Mouse (Mus musculus) liver, postnatal 0 days (tissue): ENCODE data around the gene Hoxa6. TPM values are rescaled to one million over a fixed set of nuclear protein-coding genes. Genes with fewer than 3 reads are reported as not detected.
A peak's percentile ranks its signal among the peaks of the same experiment; 100 is the strongest.

Source experiments
- ATAC-seq: fragments of 200-750 bp; cut with Nextera tagmentation; 2 replicates; pipeline ENCODE4 v1.8.0; 2017; ENCODE audit warnings: mild to moderate bottlenecking, moderate library complexity
- DNase-seq: peaks from one replicate; pipeline ENCODE4 v3.0.0-alpha.2; 2016
- H3K27ac ChIP-seq: fragments of 300-500 bp; sonication (generic); 2 replicates; pipeline ENCODE4 v1.5.1; 2014; ENCODE audit warnings: antibody characterized with exemption, moderate library complexity, mild to moderate bottlenecking, low read depth
- H3K27me3 ChIP-seq: fragments of 300-500 bp; sonication (generic); 2 replicates; pipeline ENCODE4 v1.6.1; 2014; ENCODE audit warnings: low read length, control low read depth, mixed read lengths; ENCODE audit not compliant: insufficient read depth
- H3K36me3 ChIP-seq: fragments of 300-500 bp; sonication (generic); replicated peaks from 2 replicates; pipeline ENCODE4 v1.6.1; 2014; ENCODE audit warnings: mild to moderate bottlenecking, control low read depth, low read length, moderate library complexity, mixed read lengths; ENCODE audit not compliant: insufficient read depth
- H3K4me1 ChIP-seq: fragments of 300-500 bp; sonication (generic); 2 replicates; pipeline ENCODE4 v1.6.1; 2014; ENCODE audit warnings: antibody characterized with exemption, mild to moderate bottlenecking, control low read depth; ENCODE audit not compliant: insufficient read depth
- H3K4me2 ChIP-seq: fragments of 300-500 bp; sonication (generic); 2 replicates; pipeline ENCODE4 v1.6.1; 2014; ENCODE audit warnings: low read depth, mild to moderate bottlenecking, low read length, moderate library complexity, mixed read lengths
- H3K4me3 ChIP-seq: fragments of 300-500 bp; sonication (generic); 2 replicates; pipeline ENCODE4 v1.5.1; 2014; ENCODE audit warnings: low read depth, low read length
- H3K9ac ChIP-seq: fragments of 300-500 bp; sonication (generic); replicated peaks from 2 replicates; pipeline ENCODE4 v1.6.1; 2014; ENCODE audit warnings: mild to moderate bottlenecking, moderate library complexity
- H3K9me3 ChIP-seq: fragments of 300-500 bp; sonication (generic); 2 replicates; pipeline ENCODE4 v1.6.1; 2016; ENCODE audit warnings: mild to moderate bottlenecking, control low read depth, low read length, mixed read lengths
- CTCF ChIP-seq: sonication (generic); IDR thresholded peaks from 2 replicates; pipeline ENCODE4 v1.5.1; 2016; ENCODE audit warnings: antibody characterized with exemption, low read depth
- EP300 ChIP-seq: IDR thresholded peaks from 2 replicates; pipeline ENCODE4 v1.6.1; 2016; ENCODE audit warnings: antibody characterized with exemption, low read depth, mild to moderate bottlenecking
- WGBS: fragments of 180-500 bp; shearing (Covaris S2); extraction: QIAGEN DNeasy Blood & Tissue Kit; methylation state at CpG from one replicate; pipeline ENCODE4 v1.1.7; 2014; ENCODE audit not compliant: insufficient replicate concordance; 5-methylcytosine and 5-hydroxymethylcytosine counted together
- polyA plus RNA-seq: library from polyadenylated mRNA; unstranded; fragments of >200 nt; fragmentation: Nextera tagmentation; extraction: Ambion mirVana; gene quantifications from 2 replicates; pipeline ENCODE4 v1.2.1, GENCODE M21; 2015

Hoxa6 gene
- polyA plus RNA-seq, 1 experiment from 2014 or later = not detected

DNA sequence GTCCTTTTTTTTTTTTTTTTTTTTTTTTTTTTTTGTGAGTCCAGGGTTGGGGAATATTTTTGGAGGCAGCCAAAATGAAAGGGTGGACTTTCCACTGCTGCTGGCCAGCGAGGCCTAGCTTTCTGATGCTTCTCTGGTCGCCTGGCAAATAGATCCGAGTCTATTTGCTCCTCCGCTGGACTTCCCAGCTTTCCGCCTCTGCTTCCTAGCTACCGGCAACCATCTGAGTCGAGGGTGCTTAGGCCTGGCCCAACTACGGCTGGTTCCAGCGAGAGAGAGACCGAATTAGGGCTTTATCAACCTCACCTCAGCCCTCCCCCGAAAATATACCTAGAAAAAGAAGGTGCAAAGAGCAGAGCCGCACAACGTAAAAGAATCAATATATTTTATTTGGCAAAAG, 14.2 kb upstream of the Hoxa6 start:
- Histone ChIP-seq H3K4me2 (no peak overlapping the region), H3K9me3 (no peaks in the 10 kb centered on the region), H3K4me1 (peaks cover 9% of the 10 kb centered on the region), H3K27ac (no peak overlapping the region), H3K9ac (no peak overlapping the region), H3K36me3 (no peaks in the 10 kb centered on the region), H3K4me3 (no peak overlapping the region), H3K27me3 (peaks cover 100% of the 10 kb centered on the region)
- TF ChIP-seq EP300 (no peak), CTCF (no peak)
- DNase-seq (no peak), ATAC-seq (no peak)
- WGBS = 24% methylated on average over 13 of the region's 13 CpGs

GRCm38 (mm10) chr6:52221993-52222685, 13.6 kb upstream of the Hoxa6 start:
- 14% methylated on average over 21 of the region's 21 CpGs for WGBS
- DNase-seq (no peak), ATAC-seq (0 out of 2 replicates have a peak, but pooled peaks have one; percentile 3)
- H3K27ac ChIP-seq = no peak overlapping the region
- H3K4me3 ChIP-seq = peak overlapping the region; percentile 58
- H3K9ac ChIP-seq = no peak overlapping the region
- H3K9me3 ChIP-seq = no peaks in the 10 kb centered on the region
- TF ChIP-seq EP300 (no peak), CTCF (no peak)
- peak overlapping the region; percentile 90 for H3K4me2 ChIP-seq
- peaks cover 100% of the 10 kb centered on the region for H3K27me3 ChIP-seq
- peaks cover 12% of the 10 kb centered on the region for H3K4me1 ChIP-seq
- H3K36me3 ChIP-seq = no peaks in the 10 kb centered on the region

DNA sequence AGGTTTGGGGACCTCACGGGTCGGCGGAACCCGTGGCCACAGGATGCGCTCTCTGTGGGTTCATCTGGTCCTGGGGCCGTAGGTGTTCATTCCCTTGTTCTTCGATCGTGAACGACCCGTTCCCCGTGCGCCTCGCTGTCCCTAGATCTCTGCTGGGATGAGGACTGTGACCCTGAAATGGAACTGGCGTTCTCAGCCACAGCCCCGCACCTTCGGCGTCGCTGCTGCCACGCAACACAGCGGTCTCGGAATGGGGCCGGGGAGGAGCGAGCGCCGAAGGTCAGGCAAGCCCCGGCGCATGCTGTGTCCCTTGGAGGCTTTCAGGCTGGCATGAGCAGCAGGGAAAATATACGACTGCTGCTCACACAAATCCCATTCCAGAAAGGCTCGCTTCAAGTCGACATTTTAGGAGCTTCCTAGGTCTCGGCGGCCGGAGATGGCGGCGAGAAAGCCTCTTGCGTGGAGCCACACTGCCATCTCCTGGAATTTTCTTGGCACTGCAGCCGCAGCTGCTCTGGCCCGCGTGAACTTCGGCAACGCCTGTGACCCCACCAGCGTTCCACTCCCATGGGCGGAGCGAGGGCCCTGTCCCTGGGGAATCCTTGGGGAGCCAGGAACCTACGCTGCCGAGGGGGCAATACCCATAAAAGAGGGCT, 12.9 kb upstream of the Hoxa6 start, which contains the start of gene Hoxa7:
TSS of gene Hoxa7 (minus strand) at position 518 of the 656 bp plus-strand sequence.
- H3K4me2 ChIP-seq = peak within 1 kb of the TSS; percentile 90
- H3K27me3 ChIP-seq = peaks cover 100% of the 10 kb centered on the region
- ATAC-seq (peak; percentile 86), DNase-seq (peak; percentile 86)
- H3K9me3 ChIP-seq = no peaks in the 10 kb centered on the region
- H3K9ac ChIP-seq = peak within 1 kb of the TSS; percentile 59
- 1% methylated on average over 46 of the region's 46 CpGs for WGBS
- H3K36me3 ChIP-seq = no peaks in the 10 kb centered on the region
- TF ChIP-seq CTCF (peak; percentile 96), EP300 (no peak)
- no peak within 1 kb of the TSS for H3K27ac ChIP-seq
- H3K4me1 ChIP-seq = peaks cover 15% of the 10 kb centered on the region
- peak within 1 kb of the TSS; percentile 58 for H3K4me3 ChIP-seq

GRCm38 (mm10) chr6:52220865-52221310, 12.4 kb upstream of the Hoxa6 start:
- TF ChIP-seq EP300 (no peak), CTCF (no peak)
- Histone ChIP-seq H3K36me3 (no peaks in the 10 kb centered on the region), H3K9ac (no peak overlapping the region; the same call in 1 of the 2 replicates), H3K9me3 (no peaks in the 10 kb centered on the region), H3K27me3 (peaks cover 100% of the 10 kb centered on the region), H3K27ac (no peak overlapping the region), H3K4me2 (peak overlapping the region; percentile 90), H3K4me1 (peaks cover 13% of the 10 kb centered on the region), H3K4me3 (peak overlapping the region; percentile 58)
- WGBS = 8% methylated on average over 12 of the region's 12 CpGs
- DNase-seq (no peak), ATAC-seq (no peak)

- H3K27ac ChIP-seq = no peak overlapping the region
- WGBS = 25% methylated on average over 32 of the region's 32 CpGs
- DNase-seq = no peak
- no peak overlapping the region for H3K4me3 ChIP-seq
- H3K36me3 ChIP-seq = no peaks in the 10 kb centered on the region
- no peak for ATAC-seq
- H3K9ac ChIP-seq = no peak overlapping the region
- peaks cover 100% of the 10 kb centered on the region for H3K27me3 ChIP-seq
- TF ChIP-seq EP300 (no peak), CTCF (no peak)
- no peaks in the 10 kb centered on the region for H3K9me3 ChIP-seq
- H3K4me1 ChIP-seq = peaks cover 13% of the 10 kb centered on the region
- H3K4me2 ChIP-seq = 0 out of 2 replicates have a peak overlapping the region, but pooled peaks have one; percentile 10
Observed at GRCm38 (mm10) chr6:52220003-52220864, 11.7 kb upstream of the Hoxa6 start.
